In the genomic region with DNA sequence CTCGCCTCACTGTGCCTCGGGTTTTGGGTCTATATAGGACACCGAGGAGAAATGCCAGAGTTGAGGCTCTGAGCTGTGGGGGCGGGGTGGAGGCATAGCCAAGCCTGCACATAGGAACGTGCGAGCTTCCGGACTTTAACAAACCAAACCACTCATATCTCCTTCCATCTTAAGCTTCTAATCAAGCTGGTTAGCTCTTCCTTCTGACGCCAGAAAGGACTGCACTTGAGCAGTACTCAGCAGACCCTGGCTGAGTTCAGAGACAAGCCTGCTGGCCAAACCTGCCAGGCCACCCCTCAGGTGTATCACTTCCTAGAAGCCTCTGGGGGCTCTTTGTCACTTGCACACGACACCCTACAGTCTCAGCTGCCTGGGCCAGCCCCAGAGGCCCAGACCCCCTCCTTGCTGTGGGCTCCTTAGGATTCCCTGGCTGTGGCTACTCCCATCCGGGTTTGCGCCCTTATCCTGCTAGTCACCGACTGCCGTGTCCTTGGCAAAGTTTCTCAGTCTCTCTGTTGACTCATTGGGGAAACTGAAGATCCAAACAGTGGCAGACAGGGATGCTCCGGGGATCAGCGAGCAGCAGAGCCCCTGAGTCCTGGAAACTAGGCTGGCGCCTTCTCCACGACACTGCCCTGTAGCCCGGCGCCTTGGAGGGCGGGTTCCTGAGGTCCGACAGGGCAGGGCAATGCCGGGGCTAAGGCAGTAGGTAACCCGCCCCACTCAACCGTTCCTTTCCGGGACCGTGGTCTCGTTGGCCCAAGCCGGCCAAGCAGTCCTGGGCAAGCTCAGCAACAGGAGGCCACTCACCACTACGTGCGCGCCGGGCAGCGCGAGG, we compare ENCODE assay signal across 8 mouse cellular contexts. TPM values are rescaled to one million over a fixed set of nuclear protein-coding genes. Genes with fewer than 3 reads are reported as not detected.
DNase-seq lines count a peak whose midpoint lies in the region; ATAC-seq and TF ChIP-seq lines count a peak whose summit lies in the region.

No protein-coding gene starts in this region.

- peak overlapping the region; percentile 78 for H3K9ac ChIP-seq in embryonic facial prominence, embryonic 12.5 days
- H3K9ac ChIP-seq in heart, postnatal 0 days (replicated peaks; ENCODE audit: low read depth, low read length), result peak overlapping the region; percentile 61
- H3K9ac ChIP-seq in lung, embryonic 16.5 days (ENCODE audit: low read length), result peak overlapping the region; percentile 81

- H3K4me1 ChIP-seq in embryonic facial prominence, embryonic 12.5 days, result peaks cover 8% of the 10 kb centered on the region; the same call in 1 of the 2 replicates
- H3K4me1 ChIP-seq in heart, postnatal 0 days (ENCODE audit: control insufficient read depth, insufficient read depth), result peaks cover 14% of the 10 kb centered on the region
- peaks cover 9% of the 10 kb centered on the region for H3K4me1 ChIP-seq in lung, embryonic 16.5 days (replicated peaks; ENCODE audit: control insufficient read depth, insufficient read depth, low read length)

- H3K4me3 ChIP-seq in embryonic facial prominence, embryonic 12.5 days, result peak overlapping the region; percentile 83
- peak overlapping the region; percentile 63 for H3K4me3 ChIP-seq in heart, postnatal 0 days (ENCODE audit: low read depth, low read length)
- peak overlapping the region; percentile 78 for H3K4me3 ChIP-seq in lung, embryonic 16.5 days (ENCODE audit: low read length)

- no peaks in the 10 kb centered on the region for H3K9me3 ChIP-seq in embryonic facial prominence, embryonic 12.5 days
- no peaks in the 10 kb centered on the region for H3K9me3 ChIP-seq in heart, postnatal 0 days (replicated peaks; ENCODE audit: control insufficient read depth, low read length)
- no peaks in the 10 kb centered on the region for H3K9me3 ChIP-seq in lung, embryonic 16.5 days (ENCODE audit: control insufficient read depth, low read length)

- H3K27ac ChIP-seq in embryonic facial prominence, embryonic 12.5 days, result peak overlapping the region; percentile 92
- peak overlapping the region; percentile 90 for H3K27ac ChIP-seq in heart, postnatal 0 days (ENCODE audit: low read depth)
- H3K27ac ChIP-seq in lung, embryonic 16.5 days (ENCODE audit: low read length), result peak overlapping the region; percentile 89

- ATAC-seq in CD4-positive, CD25-positive, alpha-beta regulatory T cell, adult 4 months, result peak; percentile 30
- peak; percentile 18 for ATAC-seq in embryonic facial prominence, embryonic 12.5 days (ENCODE audit: insufficient number of reproducible peaks, insufficient read depth, low FRiP score, low TSS enrichment)
- ATAC-seq in heart, postnatal 0 days (ENCODE audit: insufficient read depth, low read depth), result peak; percentile 39
- peak; percentile 59 for ATAC-seq in lung, embryonic 16.5 days (ENCODE audit: low read depth)

- 2% methylated on average over 34 of the region's 34 CpGs for WGBS in embryonic facial prominence, embryonic 12.5 days
- WGBS in heart, postnatal 0 days, result 1% methylated on average over 34 of the region's 34 CpGs
- 2% methylated on average over 34 of the region's 34 CpGs for WGBS in lung, embryonic 16.5 days

- H3K36me3 ChIP-seq in embryonic facial prominence, embryonic 12.5 days, result peaks cover 3% of the 10 kb centered on the region; the same call in 1 of the 2 replicates
- peaks cover 11% of the 10 kb centered on the region; the same call in 1 of the 2 replicates for H3K36me3 ChIP-seq in heart, postnatal 0 days (replicated peaks; ENCODE audit: control insufficient read depth, insufficient read depth, low read length)
- H3K36me3 ChIP-seq in lung, embryonic 16.5 days (ENCODE audit: control insufficient read depth, insufficient read depth, low read length), result no peaks in the 10 kb centered on the region

- H3K4me2 ChIP-seq in embryonic facial prominence, embryonic 12.5 days (replicated peaks), result peak overlapping the region; percentile 96
- peak overlapping the region; percentile 77 for H3K4me2 ChIP-seq in heart, postnatal 0 days (ENCODE audit: low read depth, low read length)
- peak overlapping the region; percentile 96 for H3K4me2 ChIP-seq in lung, embryonic 16.5 days (ENCODE audit: low read depth, low read length)

- TF ChIP-seq EP300 in heart, postnatal 0 days (IDR thresholded peaks at IDR 0.05; ENCODE audit: low read depth), result no peak

- peak; percentile 59 for DNase-seq in ZHBTc4 (ENCODE audit: low read depth, low spot score)
- peak; percentile 44 for DNase-seq in heart, postnatal 0 days (ENCODE audit: low spot score)
- peak; percentile 8 to 23 for DNase-seq in layer of hippocampus, adult 18-20 months (ENCODE audit: low spot score in 2 of 2)
- DNase-seq in ovary, postnatal 10 days (ENCODE audit: low spot score), result peak; percentile 2
- DNase-seq in thymus, postnatal 4 days, result peak; percentile 64

- no peak for TF ChIP-seq CTCF in heart, postnatal 0 days (IDR thresholded peaks at IDR 0.05; ENCODE audit: low read depth)

- no peaks in the 10 kb centered on the region for H3K27me3 ChIP-seq in embryonic facial prominence, embryonic 12.5 days
- H3K27me3 ChIP-seq in heart, postnatal 0 days (ENCODE audit: control insufficient read depth, insufficient read depth, low read length), result no peaks in the 10 kb centered on the region
- no peaks in the 10 kb centered on the region for H3K27me3 ChIP-seq in lung, embryonic 16.5 days (ENCODE audit: control insufficient read depth, insufficient read depth, low read depth, low read length)

RNA-seq across cellular contexts. Expression of a gene that starts 0.6 kb away (rescaled TPM):
- polyA plus RNA-seq in CD4-positive, CD25-positive, alpha-beta regulatory T cell, adult 4 months (2017; shearing (Covaris generic)), result 10 to 100 TPM; 25.5 to 32.4 TPM
- polyA plus RNA-seq in embryonic facial prominence, embryonic 12.5 days (2016; fragmentation: Nextera tagmentation; extraction: Ambion mirVana), result 12.5 and 13.4 TPM in 2 replicates
- total RNA-seq in heart, postnatal 0 days (2014; rRNA removed; ENCODE audit: low replicate concordance), result 6.4 and 7.1 TPM in 2 replicates
- polyA plus RNA-seq in heart, postnatal 0 days (2015; fragmentation: Nextera tagmentation; extraction: Ambion mirVana), result 7.3 and 7.8 TPM in 2 replicates
- 10 to 100 TPM; 29.1 TPM for total RNA-seq in layer of hippocampus, adult 18-20 months (2021)
- 17.5 and 17.7 TPM in 2 replicates for polyA plus RNA-seq in lung, embryonic 16.5 days (2015; fragmentation: Nextera tagmentation; extraction: Ambion mirVana)

RNA-seq across cellular contexts. Expression of a gene that starts 37.6 kb away (rescaled TPM):
- 10 to 100 TPM; 53.2 to 64.5 TPM for polyA plus RNA-seq in CD4-positive, CD25-positive, alpha-beta regulatory T cell, adult 4 months (2017; shearing (Covaris generic))
- polyA plus RNA-seq in embryonic facial prominence, embryonic 12.5 days (2016; fragmentation: Nextera tagmentation; extraction: Ambion mirVana), result 70.6 and 72.2 TPM in 2 replicates
- total RNA-seq in heart, postnatal 0 days (2014; rRNA removed; ENCODE audit: low replicate concordance), result 17.5 and 30.3 TPM in 2 replicates
- polyA plus RNA-seq in heart, postnatal 0 days (2015; fragmentation: Nextera tagmentation; extraction: Ambion mirVana), result 30.8 and 31.7 TPM in 2 replicates
- 10 to 100 TPM; 51.6 to 57.9 TPM for total RNA-seq in layer of hippocampus, adult 18-20 months (2021)
- polyA plus RNA-seq in lung, embryonic 16.5 days (2015; fragmentation: Nextera tagmentation; extraction: Ambion mirVana), result 68.0 and 75.2 TPM in 2 replicates

RNA-seq across cellular contexts. Expression of a gene that starts 44.9 kb away (rescaled TPM):
- 100 to 1,000 TPM; 167 to 170 TPM for polyA plus RNA-seq in CD4-positive, CD25-positive, alpha-beta regulatory T cell, adult 4 months (2017; shearing (Covaris generic))
- 18.1 TPM in 2 replicates for polyA plus RNA-seq in embryonic facial prominence, embryonic 12.5 days (2016; fragmentation: Nextera tagmentation; extraction: Ambion mirVana)
- 3.3 and 5.6 TPM in 2 replicates for total RNA-seq in heart, postnatal 0 days (2014; rRNA removed; ENCODE audit: low replicate concordance)
- 3.6 and 3.7 TPM in 2 replicates for polyA plus RNA-seq in heart, postnatal 0 days (2015; fragmentation: Nextera tagmentation; extraction: Ambion mirVana)
- total RNA-seq in layer of hippocampus, adult 18-20 months (2021), result 1 to 10 TPM; 8.6 to 9.0 TPM
- polyA plus RNA-seq in lung, embryonic 16.5 days (2015; fragmentation: Nextera tagmentation; extraction: Ambion mirVana), result 18.5 and 19.7 TPM in 2 replicates

Comparison
In these comparisons a context has a peak if more than half of its experiments do, and no peak if none do; other contexts are left out.
1. Peak in every context shown above with its lines: DNase-seq, ATAC-seq, H3K4me3 ChIP-seq and H3K27ac ChIP-seq.
2. DNase-seq: peak in every context shown above with its lines; median percentile 64 in thymus, postnatal 4 days; 59 in ZHBTc4; 44 in heart, postnatal 0 days; 16 in layer of hippocampus, adult 18-20 months; 2 in ovary, postnatal 10 days.